Mouse (Mus musculus) G1E (cell line): Measurements from ENCODE around the gene Lcp1. TPM values are rescaled to one million over a fixed set of nuclear protein-coding genes. Genes with fewer than 3 reads are reported as not detected.

Experiments used
- ATAC-seq: 2 replicates; pipeline ENCODE4 v1.8.0; 2016; ENCODE audit warnings: mild to moderate bottlenecking; ENCODE audit not compliant: insufficient number of reproducible peaks, poor library complexity, low FRiP score, severe bottlenecking; ENCODE audit errors: extremely low read depth
- DNase-seq: peaks from one replicate; pipeline ENCODE4 v3.0.0; 2012; ENCODE audit warnings: low spot score
- H3K27me3 ChIP-seq: 2 replicates; pipeline ENCODE4 v1.6.1; 2012; ENCODE audit warnings: mild to moderate bottlenecking, low read length, inconsistent platforms; ENCODE audit not compliant: insufficient read depth
- H3K36me3 ChIP-seq: replicated peaks from 2 replicates; pipeline ENCODE3; 2012; ENCODE audit warnings: mild to moderate bottlenecking, inconsistent platforms
- H3K4me1 ChIP-seq: 2 replicates; pipeline ENCODE4 v1.6.1; 2012; ENCODE audit warnings: low read depth, low read length, inconsistent platforms, mixed read lengths; ENCODE audit not compliant: insufficient read depth
- H3K4me3 ChIP-seq: 2 replicates; pipeline ENCODE4 v1.5.1; 2012; ENCODE audit warnings: low read depth, mild to moderate bottlenecking, inconsistent platforms, low read length, moderate library complexity, mixed read lengths
- H3K9me3 ChIP-seq: replicated peaks from 2 replicates; pipeline ENCODE4 v1.6.1; 2012; ENCODE audit warnings: inconsistent platforms
- CTCF ChIP-seq: IDR thresholded peaks from 2 replicates; pipeline ENCODE4 v1.5.1; 2012; ENCODE audit warnings: low read depth, low read length, inconsistent platforms, mixed read lengths
- GATA1 ChIP-seq: IDR thresholded peaks from 2 replicates; pipeline ENCODE4 v1.6.1; 2012; ENCODE audit warnings: borderline replicate concordance, low read length, inconsistent platforms, mixed read lengths
- GATA2 ChIP-seq: IDR thresholded peaks from 2 replicates; pipeline ENCODE4 v1.6.1; 2012; ENCODE audit warnings: low read depth, low read length, inconsistent platforms, borderline replicate concordance
- POLR2AphosphoS5 ChIP-seq: IDR thresholded peaks from 2 replicates; pipeline ENCODE4 v1.6.1; 2012; ENCODE audit warnings: low read depth, low read length, inconsistent platforms; ENCODE audit not compliant: insufficient replicate concordance
- TAL1 ChIP-seq: conservative IDR thresholded peaks from 2 replicates; pipeline ENCODE4 v1.6.1; 2012; ENCODE audit warnings: low read depth, low read length, inconsistent platforms, mixed read lengths
- polyA plus RNA-seq: library from polyadenylated mRNA; stranded (reverse); fragments of >175 nt; gene quantifications from 2 replicates; pipeline ENCODE4 v1.2.3, GENCODE M21; 2012
- total RNA-seq, 2 experiments: library from RNA; stranded (forward) in 1 of 2; stranded (reverse) in 1 of 2; fragments of 200-1000 nt in 1 of 2; fragments of >200 nt in 1 of 2; fragmentation: Nextera tagmentation in 1 of 2; gene quantifications; 2 replicates each; pipeline ENCODE4 v1.2.3; 2014 to 2017

Gene Lcp1
- total RNA-seq (2014; fragmentation: Nextera tagmentation), result 1.5 and 2.3 TPM in 2 replicates
- total RNA-seq (2017), result 21.1 and 23.4 TPM in 2 replicates
- 0.33 and 0.55 TPM in 2 replicates for polyA plus RNA-seq

DNA sequence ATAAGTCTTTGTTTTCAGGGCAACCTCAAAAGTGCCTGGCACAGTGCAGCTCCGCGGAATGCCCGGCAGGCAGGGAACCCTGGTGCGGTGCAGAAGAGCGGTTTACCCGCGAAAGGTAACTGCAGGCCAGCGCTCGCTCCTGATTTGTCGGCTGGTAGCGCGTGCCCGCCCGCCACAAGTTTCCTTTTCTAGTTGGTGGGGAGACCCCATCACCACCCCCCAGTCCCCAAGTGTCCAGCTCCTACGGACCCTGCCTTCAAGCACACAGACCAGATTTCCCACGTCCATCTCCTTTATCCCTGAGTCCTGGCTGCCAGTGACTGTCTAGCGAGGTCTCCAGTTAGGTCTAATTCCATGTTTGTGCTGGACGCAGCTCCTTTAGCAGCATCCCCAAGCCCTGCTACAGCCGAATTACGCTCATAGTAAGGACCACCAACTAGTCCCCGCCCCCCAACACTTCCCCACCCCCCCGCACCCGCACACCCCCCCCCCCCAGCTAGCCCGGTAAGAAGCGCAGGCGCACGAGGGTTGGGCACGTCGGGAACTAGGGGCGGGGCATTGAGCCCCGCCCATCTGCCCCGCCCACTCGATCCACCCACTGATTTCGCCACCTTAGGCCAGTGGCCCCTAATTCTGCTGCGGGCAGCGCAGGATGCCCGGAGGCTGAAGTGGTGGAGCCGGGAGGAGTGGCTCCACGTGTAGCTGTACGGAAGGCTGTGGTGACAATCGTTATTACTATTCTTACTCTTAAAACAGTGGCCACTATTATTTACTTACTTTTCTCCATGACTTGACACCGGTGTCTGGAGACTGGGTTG, at the start of gene Lcp1, which contains the start of gene Lrrc63:
Gene Lcp1 (plus strand): TSS at position 601 of the 818 bp plus-strand sequence.
Gene Lrrc63 (minus strand): TSS at position 381 of the 818 bp plus-strand sequence.
- H3K27me3 ChIP-seq, result no peaks in the 10 kb centered on the region
- TF ChIP-seq GATA2 (no peak), POLR2AphosphoS5 (no peak), TAL1 (no peak), CTCF (no peak), GATA1 (no peak)
- no peaks in the 10 kb centered on the region for H3K36me3 ChIP-seq
- no peak within 1 kb of the TSS for H3K4me3 ChIP-seq
- no peaks in the 10 kb centered on the region for H3K9me3 ChIP-seq
- no peak for ATAC-seq
- no peak for DNase-seq
- H3K4me1 ChIP-seq, result no peaks in the 10 kb centered on the region

DNA sequence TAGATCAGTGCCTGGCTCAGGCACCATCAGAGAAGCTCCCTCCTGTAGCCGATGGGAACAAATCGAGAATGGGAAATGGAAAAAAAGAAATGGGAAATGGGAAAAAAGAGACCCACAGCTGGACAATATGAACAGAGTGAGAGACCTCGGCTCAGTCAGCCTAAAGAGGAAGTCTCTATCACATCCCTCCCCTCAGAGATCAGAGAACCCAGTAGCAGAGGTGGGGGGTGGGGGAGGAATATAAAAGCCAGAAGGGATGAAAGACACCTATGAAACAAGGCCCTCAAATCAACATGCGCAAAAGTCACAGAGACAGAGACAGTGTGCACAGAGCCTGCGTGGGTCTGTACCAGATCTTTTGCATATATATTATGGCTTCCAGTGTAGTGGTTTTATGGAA, 27.9 kb upstream of the Lcp1 start:
- H3K36me3 ChIP-seq, result no peaks in the 10 kb centered on the region
- no peak for TF ChIP-seq TAL1
- TF ChIP-seq CTCF, result no peak
- no peak for TF ChIP-seq GATA1
- TF ChIP-seq POLR2AphosphoS5, result no peak
- TF ChIP-seq GATA2, result no peak
- H3K4me1 ChIP-seq, result no peaks in the 10 kb centered on the region
- no peaks in the 10 kb centered on the region for H3K9me3 ChIP-seq
- DNase-seq (no peak), ATAC-seq (no peak)
- no peaks in the 10 kb centered on the region for H3K27me3 ChIP-seq
- H3K4me3 ChIP-seq, result no peak overlapping the region

DNA sequence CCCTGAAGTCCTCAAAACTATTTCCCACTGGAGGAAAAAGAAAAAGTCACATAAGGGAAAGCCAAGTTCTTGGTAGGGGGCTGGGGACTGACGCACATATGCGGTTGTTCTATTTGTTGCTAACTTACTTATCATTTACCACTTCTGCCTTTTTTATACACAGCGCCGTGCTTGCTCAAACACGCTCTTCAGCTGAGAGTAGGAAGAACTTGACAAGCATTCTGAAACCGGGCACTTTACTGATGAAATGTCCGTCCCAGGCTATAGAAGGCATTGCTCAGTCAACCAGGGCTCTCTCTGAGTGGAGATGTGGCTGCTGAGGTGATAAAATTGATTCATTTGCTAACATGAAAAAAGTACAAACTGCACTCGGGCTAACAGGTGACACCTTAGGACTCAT, 9.2 kb upstream of the Lcp1 start:
- TF ChIP-seq CTCF (no peak), TAL1 (no peak), POLR2AphosphoS5 (no peak), GATA1 (no peak), GATA2 (no peak)
- ATAC-seq (no peak), DNase-seq (no peak)
- no peaks in the 10 kb centered on the region for H3K36me3 ChIP-seq
- no peaks in the 10 kb centered on the region for H3K27me3 ChIP-seq
- H3K9me3 ChIP-seq, result no peaks in the 10 kb centered on the region
- no peak overlapping the region for H3K4me3 ChIP-seq
- H3K4me1 ChIP-seq, result no peaks in the 10 kb centered on the region

DNA sequence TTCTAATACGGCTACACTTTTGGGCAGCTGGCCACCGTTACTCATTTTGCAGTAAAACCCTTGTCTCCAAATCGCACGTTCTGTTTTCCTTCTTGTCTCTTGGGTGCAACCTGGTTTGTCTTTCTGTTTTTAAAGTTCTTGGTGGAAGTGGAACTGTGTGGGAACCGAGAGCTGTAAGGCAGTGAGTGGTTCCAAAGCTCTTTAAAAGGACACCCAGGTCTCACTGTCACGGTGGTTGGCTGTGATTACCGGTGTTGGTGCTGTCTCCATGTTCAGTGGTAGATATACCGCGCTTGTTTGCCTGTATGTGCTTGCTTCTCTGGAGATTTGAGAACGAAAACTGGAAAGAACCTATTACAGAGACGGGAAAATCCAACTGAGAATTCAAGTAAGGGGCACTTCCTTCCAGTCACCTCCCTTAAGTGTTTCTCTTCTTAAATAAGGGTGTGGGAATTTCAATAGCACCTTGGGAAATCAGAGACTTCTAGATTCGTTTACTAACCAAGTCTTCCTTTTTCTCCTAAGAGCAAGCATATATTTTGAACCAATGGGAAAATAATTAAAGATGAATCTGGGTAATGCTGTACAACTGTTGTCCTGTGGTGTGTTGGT, 529 bp downstream of the Lcp1 start:
- no peak for TF ChIP-seq GATA2
- no peak for TF ChIP-seq POLR2AphosphoS5
- no peak for TF ChIP-seq TAL1
- no peak for TF ChIP-seq CTCF
- TF ChIP-seq GATA1, result no peak
- H3K4me3 ChIP-seq, result no peak overlapping the region
- H3K9me3 ChIP-seq, result no peaks in the 10 kb centered on the region
- no peaks in the 10 kb centered on the region for H3K27me3 ChIP-seq
- no peaks in the 10 kb centered on the region for H3K36me3 ChIP-seq
- ATAC-seq, result no peak
- DNase-seq, result no peak
- no peaks in the 10 kb centered on the region for H3K4me1 ChIP-seq

- no peaks in the 10 kb centered on the region for H3K4me1 ChIP-seq
- no peaks in the 10 kb centered on the region for H3K36me3 ChIP-seq
- ATAC-seq (no peak), DNase-seq (no peak)
- H3K9me3 ChIP-seq, result no peaks in the 10 kb centered on the region
- no peak overlapping the region for H3K4me3 ChIP-seq
- H3K27me3 ChIP-seq, result no peaks in the 10 kb centered on the region
- TF ChIP-seq GATA2 (no peak), POLR2AphosphoS5 (no peak), TAL1 (no peak), GATA1 (no peak), CTCF (no peak)
Measured at GRCm38 (mm10) chr14:75136119-75136966, 5.4 kb downstream of the Lcp1 start.

DNA sequence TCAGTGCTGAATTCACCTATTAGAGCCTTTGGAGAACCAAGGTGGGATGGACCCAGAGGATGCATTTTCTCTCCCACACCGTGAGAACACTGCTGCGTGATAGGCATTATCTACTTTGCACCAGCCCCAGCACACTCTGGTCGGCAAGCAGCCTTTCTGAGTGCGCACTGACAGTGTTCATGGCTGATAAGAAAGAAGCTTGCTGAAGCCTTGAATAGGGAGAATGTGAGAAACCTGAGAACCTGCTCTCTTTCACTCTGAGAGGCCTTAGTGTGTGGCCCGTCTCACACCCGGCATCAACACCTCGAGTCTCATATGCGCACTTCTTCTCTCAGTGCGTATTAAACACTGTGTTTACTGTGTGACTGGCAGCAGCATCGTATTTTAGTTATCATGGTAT, 7.6 kb downstream of the Lcp1 start:
- no peaks in the 10 kb centered on the region for H3K4me1 ChIP-seq
- H3K4me3 ChIP-seq, result no peak overlapping the region
- H3K36me3 ChIP-seq, result no peaks in the 10 kb centered on the region
- ATAC-seq (no peak), DNase-seq (no peak)
- no peaks in the 10 kb centered on the region for H3K27me3 ChIP-seq
- H3K9me3 ChIP-seq, result no peaks in the 10 kb centered on the region
- TF ChIP-seq CTCF (no peak), TAL1 (no peak), GATA2 (no peak), GATA1 (no peak), POLR2AphosphoS5 (no peak)
